ENCODE assay signal across 9 mouse cellular contexts in the genomic region with DNA sequence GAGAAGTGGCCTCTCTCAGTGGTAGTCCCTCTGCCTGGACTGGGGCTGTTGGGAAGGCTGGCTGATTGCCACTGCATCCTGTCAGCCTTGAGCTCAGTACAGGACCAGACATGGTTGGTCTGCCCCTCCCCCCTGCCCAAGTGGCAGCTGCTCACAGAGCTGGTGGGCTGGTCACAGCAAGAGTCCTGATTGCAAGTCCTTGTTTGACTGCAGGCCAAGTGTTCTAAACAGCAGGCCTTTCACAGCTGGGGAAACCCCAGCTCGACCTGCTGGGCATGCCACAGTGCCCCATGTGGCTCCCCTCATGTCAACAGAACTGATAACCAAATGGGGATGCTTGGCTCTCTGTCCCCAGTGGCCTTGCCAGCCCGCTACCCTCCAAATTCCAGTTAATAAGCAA. TPM values are rescaled to one million over a fixed set of nuclear protein-coding genes. Genes with fewer than 3 reads are reported as not detected.
A peak's percentile ranks its signal among the peaks of the same experiment; 100 is the strongest.
DNase-seq lines count a peak whose midpoint lies in the region; ATAC-seq lines count a peak whose summit lies in the region.
"Had no signal": no experiment of that assay in that cellular context is flagged by ENCODE, and none has a peak within 500 bp of the region (broad histone marks: within the 10 kb centered on the region; RNA-seq: fewer than 3 reads in every experiment).

No protein-coding gene starts in this region.

- ATAC-seq in midbrain, embryonic 13.5 days: peak; percentile 96
- ATAC-seq in granulocyte monocyte progenitor cell, adult 5-6 weeks (replicated peaks; ENCODE audit: poor library complexity, severe bottlenecking): no peak

- no peak overlapping the region for H3K4me3 ChIP-seq in forebrain, embryonic 10.5 days
- no peak overlapping the region for H3K4me3 ChIP-seq in midbrain, embryonic 13.5 days (replicated peaks)

- 27% methylated on average over 2 of the region's 2 CpGs for WGBS in forebrain, embryonic 10.5 days
- WGBS in midbrain, embryonic 13.5 days: 18% methylated on average over 2 of the region's 2 CpGs

- no peaks in the 10 kb centered on the region for H3K27me3 ChIP-seq in forebrain, embryonic 10.5 days (ENCODE audit: poor library complexity, severe bottlenecking)
- no peaks in the 10 kb centered on the region for H3K27me3 ChIP-seq in midbrain, embryonic 13.5 days

- DNase-seq in adrenal gland, adult 2 months: peak; percentile 8
- DNase-seq in adrenal gland, adult 8-10 months: no peak
- DNase-seq in MN1 (ENCODE audit: low spot score): peak; percentile 93
- DNase-seq in forebrain, embryonic 10.5 days (ENCODE audit: extremely low spot score, low spot score): peak; percentile 22
- peak; percentile 72 for DNase-seq in heart, postnatal 25 days (ENCODE audit: low spot score)
- peak; percentile 51 to 88 for DNase-seq in left cerebral cortex, postnatal 10 days (ENCODE audit: extremely low spot score in 1 of 2, low spot score in 2 of 2)

- H3K9me3 ChIP-seq in forebrain, embryonic 10.5 days: no peaks in the 10 kb centered on the region
- H3K9me3 ChIP-seq in midbrain, embryonic 13.5 days: no peaks in the 10 kb centered on the region

- no peak overlapping the region for H3K9ac ChIP-seq in midbrain, embryonic 13.5 days (replicated peaks)

- no peak overlapping the region for H3K4me2 ChIP-seq in midbrain, embryonic 13.5 days (replicated peaks)

- H3K4me1 ChIP-seq in forebrain, embryonic 10.5 days: peaks cover 12% of the 10 kb centered on the region
- peaks cover 7% of the 10 kb centered on the region; the same call in 1 of the 2 replicates for H3K4me1 ChIP-seq in midbrain, embryonic 13.5 days (replicated peaks)

- no peaks in the 10 kb centered on the region for H3K36me3 ChIP-seq in forebrain, embryonic 10.5 days (replicated peaks)
- H3K36me3 ChIP-seq in midbrain, embryonic 13.5 days: no peaks in the 10 kb centered on the region

- intact Hi-C loops in heart, postnatal 25 days (cut with DNase I): no loop called here
- intact Hi-C loops in left cerebral cortex, postnatal 10 days (cut with DNase I): no loop called here

- peak overlapping the region; percentile 44; the same call in 1 of the 2 replicates for H3K27ac ChIP-seq in forebrain, embryonic 10.5 days
- no peak overlapping the region for H3K27ac ChIP-seq in midbrain, embryonic 13.5 days

RNA-seq across cellular contexts. Expression of gene Klhl42, which starts 54.1 kb away (rescaled TPM):
- 10 to 100 TPM; 20.9 to 21.3 TPM for total RNA-seq in adrenal gland, adult 2 months (2021)
- 16.4 and 20.6 TPM in 2 replicates for polyA plus RNA-seq in adrenal gland, adult 2 months (2012; rRNA removed)
- 10 to 100 TPM; 23.3 to 27.7 (median 24.8) TPM for total RNA-seq in adrenal gland, adult 8-10 months (2022)
- polyA plus RNA-seq in forebrain, embryonic 10.5 days (2016; fragmentation: Nextera tagmentation; extraction: Ambion mirVana): 4.7 and 5.1 TPM in 2 replicates
- total RNA-seq in heart, postnatal 25 days (2021): 1 to 10 TPM; 5.4 to 6.7 TPM
- 10 to 100 TPM; 25.2 to 25.8 TPM for total RNA-seq in left cerebral cortex, postnatal 10 days (2021)
- polyA plus RNA-seq in midbrain, embryonic 13.5 days (2015; fragmentation: Nextera tagmentation; extraction: Ambion mirVana): 5.2 and 5.8 TPM in 2 replicates
- total RNA-seq in granulocyte monocyte progenitor cell, adult 5-6 weeks (2014; fragmentation: Nextera tagmentation): 6.5 and 14.0 TPM in 2 replicates
- total RNA-seq in granulocyte monocyte progenitor cell, adult 5-6 weeks (2017): 5.9 and 7.7 TPM in 2 replicates

RNA-seq across cellular contexts. Expression of gene Mansc4, which starts 58.4 kb away (rescaled TPM):
- total RNA-seq in adrenal gland, adult 2 months (2021): not detected
- 0.52 and 0.54 TPM in 2 replicates for polyA plus RNA-seq in adrenal gland, adult 2 months (2012; rRNA removed)
- under 1 TPM in 2 of 4 experiments, not detected in 2; 0.35 to 0.80 TPM for total RNA-seq in adrenal gland, adult 8-10 months (2022)
- 1.1 and 1.5 TPM in 2 replicates for polyA plus RNA-seq in forebrain, embryonic 10.5 days (2016; fragmentation: Nextera tagmentation; extraction: Ambion mirVana)
- total RNA-seq in heart, postnatal 25 days (2021): not detected
- total RNA-seq in left cerebral cortex, postnatal 10 days (2021): under 1 TPM; 0.41 to 0.45 TPM
- polyA plus RNA-seq in midbrain, embryonic 13.5 days (2015; fragmentation: Nextera tagmentation; extraction: Ambion mirVana): 0.52 and 0.53 TPM in 2 replicates
- total RNA-seq in granulocyte monocyte progenitor cell, adult 5-6 weeks (2014; fragmentation: Nextera tagmentation): not detected in 2 replicates
- total RNA-seq in granulocyte monocyte progenitor cell, adult 5-6 weeks (2017): not detected in 2 replicates
- total RNA-seq: neutrophil, adult 5-6 weeks had no signal
